Mouse (Mus musculus) T-cell, adult 2 months (primary cell): ENCODE measurements around the gene Gm10974.

Experiments used
- DNase-seq: peaks from one replicate; pipeline ENCODE4 v3.0.0; 2022; ENCODE audit warnings: low spot score

Gm10974 gene

GRCm38 (mm10) chr7:66365904-66366303 lies at the start of gene Gm10974:
TSS of gene Gm10974 (plus strand) at chr7:66365905.
- DNase-seq = no peak

- no peak for DNase-seq
These were observed 47.6 kb upstream of the Gm10974 start for GRCm38 (mm10) chr7:66318147-66318546.

GRCm38 (mm10) chr7:66320996-66321395 lies 44.7 kb upstream of the Gm10974 start:
- DNase-seq = no peak

GRCm38 (mm10) chr7:66323252-66324015 lies 42.3 kb upstream of the Gm10974 start:
- DNase-seq = no peak

- no peak for DNase-seq
These were observed 40.2 kb upstream of the Gm10974 start for GRCm38 (mm10) chr7:66325419-66326053.

GRCm38 (mm10) chr7:66327516-66327915 lies 38.2 kb upstream of the Gm10974 start:
- DNase-seq = no peak

GRCm38 (mm10) chr7:66330610-66331009 lies 35.1 kb upstream of the Gm10974 start:
- DNase-seq = no peak

GRCm38 (mm10) chr7:66332340-66332739 lies 33.4 kb upstream of the Gm10974 start:
- no peak for DNase-seq

GRCm38 (mm10) chr7:66333906-66334500 lies 31.7 kb upstream of the Gm10974 start:
- no peak for DNase-seq

- no peak for DNase-seq
These were observed 28.8 kb upstream of the Gm10974 start for GRCm38 (mm10) chr7:66336955-66337354.

GRCm38 (mm10) chr7:66339625-66340024 lies 26.1 kb upstream of the Gm10974 start:
- no peak for DNase-seq

GRCm38 (mm10) chr7:66340044-66340443 lies 25.7 kb upstream of the Gm10974 start:
- DNase-seq = no peak

- no peak for DNase-seq
These were observed 23.4 kb upstream of the Gm10974 start for GRCm38 (mm10) chr7:66342323-66342722.

- DNase-seq = no peak
These were observed 22.9 kb upstream of the Gm10974 start for GRCm38 (mm10) chr7:66342831-66343230.

GRCm38 (mm10) chr7:66343307-66343706 lies 22.4 kb upstream of the Gm10974 start:
- DNase-seq = no peak

GRCm38 (mm10) chr7:66346959-66347663 lies 18.6 kb upstream of the Gm10974 start:
- no peak for DNase-seq

- DNase-seq = no peak
These were observed 17.1 kb upstream of the Gm10974 start for GRCm38 (mm10) chr7:66348588-66348987.

GRCm38 (mm10) chr7:66349670-66350069 lies 16.0 kb upstream of the Gm10974 start:
- no peak for DNase-seq

- DNase-seq = no peak
These were observed 14.6 kb upstream of the Gm10974 start for GRCm38 (mm10) chr7:66351074-66351473.

- DNase-seq = no peak
These were observed 10.8 kb upstream of the Gm10974 start for GRCm38 (mm10) chr7:66354911-66355310.

GRCm38 (mm10) chr7:66355791-66356522 lies 9.7 kb upstream of the Gm10974 start:
- DNase-seq = no peak

- DNase-seq = no peak
These were observed 7.2 kb upstream of the Gm10974 start for GRCm38 (mm10) chr7:66358461-66358860.
